Mouse (Mus musculus) heart, embryonic 14.5 days (tissue): ENCODE results near the gene Emp2. TPM values are rescaled to one million over a fixed set of nuclear protein-coding genes. Genes with fewer than 3 reads are reported as not detected.
A peak's percentile ranks its signal among the peaks of the same experiment; 100 is the strongest.

Experiments used
- ATAC-seq: fragments of 200-750 bp; cut with Nextera tagmentation; 2 replicates; pipeline ENCODE4 v1.8.0; 2017; ENCODE audit warnings: low read depth, moderate TSS enrichment; ENCODE audit not compliant: insufficient number of reproducible peaks, insufficient read depth, low FRiP score
- H3K27ac ChIP-seq, 2 experiments: fragments of 200-500 bp in 1 of 2; fragments of 300-500 bp in 1 of 2; sonication (generic) in 1 of 2; replicated peaks in 1 of 2; 2 replicates each; pipeline ENCODE4 v1.5.1; 2012 to 2014; ENCODE audit warnings: low read depth in 2 of 2, low read length in 2 of 2, control low read depth in 1 of 2, mild to moderate bottlenecking in 1 of 2, mixed read lengths in 1 of 2; ENCODE audit not compliant: control insufficient read depth in 1 of 2, insufficient read depth in 1 of 2
- H3K27me3 ChIP-seq: fragments of 300-500 bp; sonication (generic); 2 replicates; pipeline ENCODE4 v1.6.1; 2014; ENCODE audit warnings: mild to moderate bottlenecking, low read length, control low read depth; ENCODE audit not compliant: control insufficient read depth, insufficient read depth
- H3K36me3 ChIP-seq: fragments of 300-500 bp; sonication (generic); 2 replicates; pipeline ENCODE4 v1.6.1; 2014; ENCODE audit warnings: mild to moderate bottlenecking, control low read depth, low read length, mixed read lengths; ENCODE audit not compliant: control insufficient read depth, insufficient read depth
- H3K4me1 ChIP-seq, 2 experiments: fragments of 200-500 bp in 1 of 2; fragments of 300-500 bp in 1 of 2; sonication (generic) in 1 of 2; 2 replicates each; pipeline ENCODE4 v1.6.1; 2012 to 2014; ENCODE audit warnings: low read length in 2 of 2, control low read depth in 1 of 2, mixed read lengths in 1 of 2; ENCODE audit not compliant: control insufficient read depth in 2 of 2, insufficient read depth in 2 of 2
- H3K4me2 ChIP-seq: fragments of 300-500 bp; sonication (generic); 2 replicates; pipeline ENCODE4 v1.6.1; 2014; ENCODE audit warnings: mild to moderate bottlenecking, low read length
- H3K4me3 ChIP-seq, 2 experiments: fragments of 200-500 bp in 1 of 2; fragments of 300-500 bp in 1 of 2; sonication (generic) in 1 of 2; 2 replicates each; pipeline ENCODE4 v1.5.1; 2012 to 2014; ENCODE audit warnings: low read length in 2 of 2, mild to moderate bottlenecking in 2 of 2, control low read depth in 1 of 2, low read depth in 1 of 2, moderate library complexity in 1 of 2; ENCODE audit not compliant: control insufficient read depth in 1 of 2, insufficient read depth in 1 of 2
- H3K9ac ChIP-seq: fragments of 300-500 bp; sonication (generic); 2 replicates; pipeline ENCODE4 v1.6.1; 2014; ENCODE audit warnings: mild to moderate bottlenecking, low read length
- H3K9me3 ChIP-seq: fragments of 300-500 bp; sonication (generic); 2 replicates; pipeline ENCODE4 v1.6.1; 2016; ENCODE audit warnings: low read length, control low read depth; ENCODE audit not compliant: control insufficient read depth
- WGBS: fragments of 180-500 bp; shearing (Covaris S2); extraction: QIAGEN DNeasy Blood & Tissue Kit; methylation state at CpG from one replicate; pipeline ENCODE4 v1.1.7; 2014; 5-methylcytosine and 5-hydroxymethylcytosine counted together
- polyA plus RNA-seq: library from polyadenylated mRNA; unstranded; fragments of >200 nt; fragmentation: Nextera tagmentation; extraction: Ambion mirVana; gene quantifications from 2 replicates; pipeline ENCODE4 v1.2.1, GENCODE M21; 2014

The Emp2 gene
- polyA plus RNA-seq, 1 experiment from 2014 or later = 35.9 TPM

GRCm38 (mm10) chr16:10300231-10301186 lies 13.3 kb downstream of the Emp2 start:
- H3K9me3 ChIP-seq = no peaks in the 10 kb centered on the region
- H3K4me2 ChIP-seq = no peak overlapping the region
- WGBS = 64% methylated on average over 3 of the region's 3 CpGs
- H3K27ac ChIP-seq = peak overlapping the region; percentile 10 to 29; a peak in 1 of 4 replicates
- H3K27me3 ChIP-seq = no peaks in the 10 kb centered on the region
- H3K4me1 ChIP-seq = peaks cover 4 to 17% of the 10 kb centered on the region in 2 experiments; a peak in 3 of 4 replicates
- no peak for ATAC-seq
- 0 out of 2 replicates have a peak overlapping the region, but pooled peaks have one; percentile 2 for H3K9ac ChIP-seq
- no peaks in the 10 kb centered on the region for H3K36me3 ChIP-seq
- no peak overlapping the region for H3K4me3 ChIP-seq

- Histone ChIP-seq H3K36me3 (no peaks in the 10 kb centered on the region), H3K27ac (peak overlapping the region; percentile 10 to 29; a peak in 2 of 4 replicates), H3K4me2 (peak overlapping the region; percentile 6; the same call in 1 of the 2 replicates), H3K9me3 (no peaks in the 10 kb centered on the region), H3K27me3 (no peaks in the 10 kb centered on the region), H3K9ac (0 out of 2 replicates have a peak overlapping the region, but pooled peaks have one; percentile 2), H3K4me1 (peaks cover 4 to 17% of the 10 kb centered on the region in 2 experiments; a peak in 3 of 4 replicates), H3K4me3 (no peak overlapping the region)
- 18% methylated on average over 8 of the region's 8 CpGs for WGBS
- ATAC-seq = no peak
Measured at GRCm38 (mm10) chr16:10299637-10300036, 14.1 kb downstream of the Emp2 start.

DNA sequence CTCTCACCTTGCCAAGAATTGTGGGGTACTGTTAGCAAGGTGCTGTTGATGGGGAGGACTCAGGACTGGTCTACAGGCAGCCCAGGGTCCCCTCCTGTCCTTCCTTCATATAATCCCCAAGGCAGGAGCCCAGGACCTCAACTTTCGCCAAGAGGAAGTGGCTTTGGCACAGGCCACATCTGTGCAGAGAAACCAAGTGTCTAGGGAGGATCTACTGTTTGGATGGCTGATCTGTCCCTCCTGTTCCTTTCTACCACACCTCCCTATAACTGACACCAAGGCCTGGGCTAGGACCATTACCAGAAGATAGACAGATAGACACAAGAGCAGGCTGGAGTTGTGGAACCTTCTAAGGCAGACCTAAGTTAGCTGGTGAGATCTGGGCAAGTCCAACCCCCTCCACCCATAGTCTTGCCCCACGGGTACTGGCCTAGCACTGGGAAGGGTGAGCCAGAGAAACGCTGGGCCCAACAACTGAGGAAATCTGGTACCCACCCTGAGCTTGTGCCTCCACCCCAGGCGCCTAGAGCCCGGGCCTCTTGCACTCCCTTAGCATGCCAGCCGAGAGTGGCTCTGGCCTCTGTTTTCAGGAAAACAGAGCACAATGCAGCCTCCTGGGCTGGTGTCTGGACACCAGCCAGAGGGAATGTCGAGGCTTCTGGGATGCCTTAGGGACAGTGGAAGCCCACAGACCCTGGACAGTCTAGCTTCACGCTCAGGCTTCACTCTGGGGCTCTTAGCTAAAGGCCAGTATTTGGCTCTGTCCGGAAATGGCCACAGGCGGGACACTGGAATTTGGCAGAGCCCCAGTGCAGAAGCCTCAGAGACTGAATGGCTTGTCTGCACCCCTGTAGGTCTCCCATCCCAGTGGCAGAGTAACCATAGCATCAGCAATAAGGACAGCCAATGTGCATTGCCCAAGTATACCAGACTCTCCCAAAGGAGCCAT lies 15.8 kb downstream of the Emp2 start:
- Histone ChIP-seq H3K36me3 (no peaks in the 10 kb centered on the region), H3K9ac (no peak overlapping the region), H3K4me2 (no peak overlapping the region), H3K27ac (no peak overlapping the region), H3K9me3 (no peaks in the 10 kb centered on the region), H3K4me3 (no peak overlapping the region), H3K27me3 (no peaks in the 10 kb centered on the region), H3K4me1 (peaks cover 4 to 17% of the 10 kb centered on the region in 2 experiments; a peak in 3 of 4 replicates)
- no peak for ATAC-seq
- 76% methylated on average over 10 of the region's 10 CpGs for WGBS

DNA sequence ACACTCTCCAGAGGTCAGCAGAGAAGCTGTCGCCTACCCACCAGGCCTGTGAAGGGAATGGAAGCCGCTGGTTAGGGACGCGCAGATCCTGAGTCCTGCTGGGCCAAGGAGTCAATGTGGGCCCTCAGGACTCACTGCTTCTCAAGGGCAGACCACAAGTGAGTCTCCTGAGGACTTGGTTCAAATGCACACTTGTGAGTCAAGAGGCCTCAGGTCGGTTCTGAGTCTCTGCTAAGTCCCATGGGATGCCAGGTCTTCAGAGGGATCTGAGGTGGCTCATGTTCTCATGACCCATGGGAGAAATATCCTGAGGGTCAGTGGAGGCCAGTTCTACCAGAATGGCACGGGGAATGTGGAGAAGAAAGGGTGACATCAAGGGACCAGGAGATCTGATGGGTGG lies 25.7 kb downstream of the Emp2 start:
- H3K4me3 ChIP-seq = no peak overlapping the region
- ATAC-seq = no peak
- no peaks in the 10 kb centered on the region for H3K27me3 ChIP-seq
- no peak overlapping the region for H3K9ac ChIP-seq
- WGBS = 87% methylated on average over 6 of the region's 6 CpGs
- H3K4me1 ChIP-seq = peaks cover 5 to 7% of the 10 kb centered on the region in 2 experiments; a peak in 3 of 4 replicates
- H3K4me2 ChIP-seq = no peak overlapping the region
- peaks cover 49% of the 10 kb centered on the region for H3K36me3 ChIP-seq
- H3K9me3 ChIP-seq = no peaks in the 10 kb centered on the region
- H3K27ac ChIP-seq = no peak overlapping the region

- Histone ChIP-seq H3K9ac (no peak overlapping the region), H3K4me3 (no peak overlapping the region), H3K36me3 (peaks cover 49% of the 10 kb centered on the region)
Measured at GRCm38 (mm10) chr16:10286513-10287268, 27.1 kb downstream of the Emp2 start.

DNA sequence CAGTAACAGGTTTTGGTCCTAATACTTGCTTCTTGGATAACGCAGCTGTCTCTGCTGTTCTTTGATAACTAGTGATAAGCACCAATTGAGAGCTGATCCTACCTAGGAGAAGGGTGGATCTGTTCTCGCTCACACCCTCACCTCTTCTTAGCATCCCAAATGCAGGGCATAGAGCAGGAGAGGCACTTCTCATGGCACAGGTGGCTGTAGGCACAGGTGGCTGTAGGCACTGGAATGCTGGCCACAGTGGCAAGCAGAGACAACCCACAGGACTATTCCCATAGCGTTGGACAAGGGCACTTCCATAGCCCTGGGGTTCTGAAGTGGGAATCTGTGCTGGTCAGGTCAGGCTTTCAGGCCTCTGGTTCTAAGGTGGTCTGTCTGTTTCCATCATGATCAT lies 31.9 kb downstream of the Emp2 start:
- Histone ChIP-seq H3K9me3 (no peaks in the 10 kb centered on the region), H3K27me3 (no peaks in the 10 kb centered on the region), H3K4me2 (no peak overlapping the region), H3K36me3 (peaks cover 27% of the 10 kb centered on the region), H3K4me3 (no peak overlapping the region), H3K27ac (no peak overlapping the region), H3K9ac (no peak overlapping the region), H3K4me1 (peaks cover 4 to 6% of the 10 kb centered on the region in 2 experiments; a peak in 3 of 4 replicates)
- WGBS = 74% methylated on average over 3 of the region's 3 CpGs
- no peak for ATAC-seq

More at GRCm38 (mm10) chr16:10286513-10287268, 27.1 kb downstream of the Emp2 start:
- Histone ChIP-seq H3K27me3 (no peaks in the 10 kb centered on the region), H3K9me3 (no peaks in the 10 kb centered on the region), H3K4me1 (peaks cover 5 to 7% of the 10 kb centered on the region in 2 experiments; a peak in 3 of 4 replicates), H3K4me2 (no peak overlapping the region), H3K27ac (no peak overlapping the region)
- WGBS = 68% methylated on average over 9 of the region's 9 CpGs
- ATAC-seq = no peak
